13 mouse cellular contexts compared by ENCODE assay signal in genomic region chr17:79069766-79070480, GRCm38 (mm10). TPM values are rescaled to one million over a fixed set of nuclear protein-coding genes. Genes with fewer than 3 reads are reported as not detected.
DNase-seq lines count a peak whose midpoint lies in the region; ATAC-seq lines count a peak whose summit lies in the region.
"Had no signal": no experiment of that assay in that cellular context is flagged by ENCODE, and none has a peak within 500 bp of the region (broad histone marks: within the 10 kb centered on the region; RNA-seq: fewer than 3 reads in every experiment).

No protein-coding gene starts in this region.

- H3K9ac ChIP-seq in embryonic facial prominence, embryonic 12.5 days = no peak overlapping the region
- no peak overlapping the region for H3K9ac ChIP-seq in liver, embryonic 16.5 days (ENCODE audit: low read depth, low read length)
- H3K9ac ChIP-seq: intestine, embryonic 15.5 days; neural tube, embryonic 12.5 days had no signal

- no peak overlapping the region for H3K4me2 ChIP-seq in embryonic facial prominence, embryonic 12.5 days (replicated peaks)
- peak overlapping the region; percentile 15; the same call in 1 of the 2 replicates for H3K4me2 ChIP-seq in liver, embryonic 16.5 days (ENCODE audit: low read depth, low read length)
- H3K4me2 ChIP-seq: intestine, embryonic 15.5 days; midbrain, embryonic 11.5 days; neural tube, embryonic 12.5 days had no signal

- peak overlapping the region; percentile 63; the same call in 1 of the 2 replicates for H3K27ac ChIP-seq in embryonic facial prominence, embryonic 12.5 days
- no peak overlapping the region; the same call in 1 of the 2 replicates for H3K27ac ChIP-seq in embryonic facial prominence, embryonic 10.5 days (replicated peaks)
- H3K27ac ChIP-seq in liver, embryonic 16.5 days (ENCODE audit: low read length) = peak overlapping the region; percentile 63
- H3K27ac ChIP-seq: neural tube, embryonic 12.5 days had no signal

- no peak for DNase-seq in embryonic facial prominence, embryonic 10.5 days (ENCODE audit: low spot score)
- peak; percentile 80 for DNase-seq in brain, adult 2 months (ENCODE audit: low read depth, low spot score)
- DNase-seq in layer of hippocampus, adult 8-10 months (ENCODE audit: low spot score in 2 of 2) = peak; percentile 68
- DNase-seq in embryo, embryonic 11 days = no peak
- no peak for DNase-seq in urinary bladder, postnatal 36 days (ENCODE audit: low spot score in 2 of 2)
- DNase-seq: thymus, postnatal 25 days had no signal

- H3K36me3 ChIP-seq in embryonic facial prominence, embryonic 12.5 days = no peaks in the 10 kb centered on the region
- H3K36me3 ChIP-seq in embryonic facial prominence, embryonic 10.5 days (replicated peaks) = no peaks in the 10 kb centered on the region
- H3K36me3 ChIP-seq in liver, embryonic 16.5 days (ENCODE audit: control insufficient read depth, insufficient read depth) = no peaks in the 10 kb centered on the region
- H3K36me3 ChIP-seq: intestine, embryonic 15.5 days; neural tube, embryonic 12.5 days had no signal

- 0 out of 2 replicates have a peak, but pooled peaks cover 9% of the 10 kb centered on the region for H3K4me1 ChIP-seq in embryonic facial prominence, embryonic 12.5 days
- H3K4me1 ChIP-seq in embryonic facial prominence, embryonic 10.5 days = peaks cover 12% of the 10 kb centered on the region
- peaks cover 6% of the 10 kb centered on the region for H3K4me1 ChIP-seq in liver, embryonic 16.5 days (ENCODE audit: control insufficient read depth, low read depth, low read length)
- H3K4me1 ChIP-seq: intestine, embryonic 15.5 days had no signal

- H3K9me3 ChIP-seq in embryonic facial prominence, embryonic 12.5 days = no peaks in the 10 kb centered on the region
- no peaks in the 10 kb centered on the region for H3K9me3 ChIP-seq in embryonic facial prominence, embryonic 10.5 days
- H3K9me3 ChIP-seq in liver, embryonic 16.5 days (replicated peaks; ENCODE audit: control insufficient read depth, low read length) = no peaks in the 10 kb centered on the region
- H3K9me3 ChIP-seq: intestine, embryonic 15.5 days; neural tube, embryonic 12.5 days had no signal

- H3K27me3 ChIP-seq in embryonic facial prominence, embryonic 12.5 days = no peaks in the 10 kb centered on the region
- H3K27me3 ChIP-seq in embryonic facial prominence, embryonic 10.5 days (replicated peaks; ENCODE audit: low read depth, poor library complexity, severe bottlenecking) = no peaks in the 10 kb centered on the region
- H3K27me3 ChIP-seq in liver, embryonic 16.5 days (ENCODE audit: control insufficient read depth, insufficient read depth, low read depth, low read length) = no peaks in the 10 kb centered on the region
- H3K27me3 ChIP-seq: intestine, embryonic 15.5 days; neural tube, embryonic 12.5 days had no signal

- no peak overlapping the region for H3K4me3 ChIP-seq in embryonic facial prominence, embryonic 12.5 days
- H3K4me3 ChIP-seq in embryonic facial prominence, embryonic 10.5 days = no peak overlapping the region
- H3K4me3 ChIP-seq in liver, embryonic 16.5 days (ENCODE audit: low read depth, low read length) = no peak overlapping the region
- H3K4me3 ChIP-seq: intestine, embryonic 15.5 days; neural tube, embryonic 12.5 days had no signal

- ATAC-seq in embryonic facial prominence, embryonic 12.5 days (ENCODE audit: insufficient number of reproducible peaks, insufficient read depth, low FRiP score, low TSS enrichment) = no peak
- ATAC-seq in liver, embryonic 16.5 days (ENCODE audit: low read depth) = peak; percentile 77
- ATAC-seq in megakaryocyte, adult 5-6 weeks (ENCODE audit: poor library complexity, severe bottlenecking) = no peak
- ATAC-seq: activated CD4-positive, CD25-positive, alpha-beta regulatory T cell, adult 4 months had no signal

- 89% methylated on average over 14 of the region's 14 CpGs for WGBS in embryonic facial prominence, embryonic 12.5 days
- WGBS in embryonic facial prominence, embryonic 10.5 days = 90% methylated on average over 14 of the region's 14 CpGs
- WGBS in liver, embryonic 16.5 days (ENCODE audit: insufficient replicate concordance) = 56% methylated on average over 14 of the region's 14 CpGs

RNA-seq across cellular contexts. Expression of gene Qpct, which starts 18.2 kb away (rescaled TPM):
- 6.7 and 7.4 TPM in 2 replicates for polyA plus RNA-seq in embryonic facial prominence, embryonic 12.5 days (2016; fragmentation: Nextera tagmentation; extraction: Ambion mirVana)
- 2.9 and 3.6 TPM in 2 replicates for polyA plus RNA-seq in embryonic facial prominence, embryonic 10.5 days (2016; fragmentation: Nextera tagmentation; extraction: Ambion mirVana)
- 10 to 100 TPM; 11.6 to 17.3 (median 13.2) TPM for total RNA-seq in layer of hippocampus, adult 8-10 months (2022)
- 20.1 and 24.5 TPM in 2 replicates for polyA plus RNA-seq in liver, embryonic 16.5 days (2015; fragmentation: Nextera tagmentation; extraction: Ambion mirVana)
- 21.0 and 23.9 TPM in 2 replicates for total RNA-seq in megakaryocyte, adult 5-6 weeks (2015)
- 20.0 and 21.0 TPM in 2 replicates for total RNA-seq in megakaryocyte, adult 5-6 weeks (2017)

RNA-seq across cellular contexts. Expression of gene Prkd3, which starts 49.3 kb away (rescaled TPM):
- polyA plus RNA-seq in embryonic facial prominence, embryonic 12.5 days (2016; fragmentation: Nextera tagmentation; extraction: Ambion mirVana) = 55.0 and 57.3 TPM in 2 replicates
- 52.4 and 54.3 TPM in 2 replicates for polyA plus RNA-seq in embryonic facial prominence, embryonic 10.5 days (2016; fragmentation: Nextera tagmentation; extraction: Ambion mirVana)
- total RNA-seq in layer of hippocampus, adult 8-10 months (2022) = 10 to 100 TPM; 13.5 to 16.7 (median 15.2) TPM
- 9.5 and 10.6 TPM in 2 replicates for polyA plus RNA-seq in liver, embryonic 16.5 days (2015; fragmentation: Nextera tagmentation; extraction: Ambion mirVana)
- 75.6 and 77.9 TPM in 2 replicates for total RNA-seq in megakaryocyte, adult 5-6 weeks (2015)
- total RNA-seq in megakaryocyte, adult 5-6 weeks (2017) = 79.1 and 83.0 TPM in 2 replicates

Comparison
In these comparisons a context has a peak if more than half of its experiments do, and no peak if none do; other contexts are left out.
1. DNase-seq: peak in brain, adult 2 months (single experiment) and layer of hippocampus, adult 8-10 months (2 of 2); none in embryonic facial prominence, embryonic 10.5 days (single experiment), embryo, embryonic 11 days (single experiment) and urinary bladder, postnatal 36 days (0 of 2).